27 mouse cellular contexts compared by ENCODE assay signal in genomic region chr17:56988441-56988840, GRCm38 (mm10). TPM values are rescaled to one million over a fixed set of nuclear protein-coding genes. Genes with fewer than 3 reads are reported as not detected.
DNase-seq lines count a peak whose midpoint lies in the region; ATAC-seq and TF ChIP-seq lines count a peak whose summit lies in the region.
"Had no signal": no experiment of that assay in that cellular context is flagged by ENCODE, and none has a peak within 500 bp of the region (broad histone marks: within the 10 kb centered on the region; RNA-seq: fewer than 3 reads in every experiment).

No protein-coding gene starts in this region.

- DNase-seq in forebrain, embryonic 11.5 days (ENCODE audit: low spot score) = peak; percentile 43
- no peak for DNase-seq in forebrain, embryonic 14.5 days (ENCODE audit: low spot score)
- no peak for DNase-seq in layer of hippocampus, adult 2 months (ENCODE audit: low spot score in 2 of 2)
- no peak for DNase-seq in layer of hippocampus, adult 8-10 months (ENCODE audit: low spot score in 2 of 2)
- DNase-seq in urinary bladder, adult 2 months (ENCODE audit: low spot score) = peak; percentile 9
- DNase-seq in urinary bladder, postnatal 14 days (ENCODE audit: low spot score) = no peak
- DNase-seq in kidney, postnatal 36 days = no peak
- DNase-seq: adrenal gland, adult 2 months; cerebellum, adult 18-20 months; embryo, embryonic 11 days; layer of hippocampus, adult 9-11 months; lung, postnatal 36 days; thymus, postnatal 4 days had no signal

- peaks cover 5% of the 10 kb centered on the region; the same call in 1 of the 2 replicates for H3K36me3 ChIP-seq in forebrain, embryonic 11.5 days (ENCODE audit: control insufficient read depth, insufficient read depth, low read length)
- H3K36me3 ChIP-seq in forebrain, embryonic 14.5 days (ENCODE audit: control insufficient read depth, insufficient read depth, low read length) = peaks cover 18% of the 10 kb centered on the region

- H3K4me1 ChIP-seq in forebrain, embryonic 11.5 days (replicated peaks; ENCODE audit: control insufficient read depth, insufficient read depth, low read length) = peaks cover 4% of the 10 kb centered on the region
- peaks cover 7% of the 10 kb centered on the region for H3K4me1 ChIP-seq in forebrain, embryonic 14.5 days (ENCODE audit: control insufficient read depth, insufficient read depth, low read length)

- no peak for ATAC-seq in forebrain, embryonic 11.5 days (replicated peaks; ENCODE audit: low FRiP score)
- no peak for ATAC-seq in forebrain, embryonic 14.5 days

- no peak overlapping the region for H3K4me3 ChIP-seq in forebrain, embryonic 11.5 days (ENCODE audit: low read depth, low read length)
- no peak overlapping the region for H3K4me3 ChIP-seq in forebrain, embryonic 14.5 days (ENCODE audit: low read depth, low read length)
- no peak overlapping the region for H3K4me3 ChIP-seq in layer of hippocampus, adult 2 months
- H3K4me3 ChIP-seq: neural tube, embryonic 12.5 days had no signal

- 86% methylated on average over 7 of the region's 7 CpGs for WGBS in forebrain, embryonic 11.5 days
- WGBS in forebrain, embryonic 14.5 days = 90% methylated on average over 7 of the region's 7 CpGs

- H3K4me2 ChIP-seq in forebrain, embryonic 11.5 days (ENCODE audit: low read depth, low read length, severe bottlenecking) = no peak overlapping the region
- H3K4me2 ChIP-seq in forebrain, embryonic 14.5 days (ENCODE audit: low read length) = no peak overlapping the region

- H3K27me3 ChIP-seq in forebrain, embryonic 11.5 days (ENCODE audit: control insufficient read depth, insufficient read depth, low read length) = no peaks in the 10 kb centered on the region
- H3K27me3 ChIP-seq in forebrain, embryonic 14.5 days (replicated peaks; ENCODE audit: control insufficient read depth, insufficient read depth, low read length) = no peaks in the 10 kb centered on the region
- H3K27me3 ChIP-seq: embryonic facial prominence, embryonic 15.5 days; heart, embryonic 15.5 days; limb, embryonic 12.5 days; liver, embryonic 15.5 days; neural tube, embryonic 12.5 days had no signal

- peak; percentile 34; the same call in 1 of the 2 replicates for TF ChIP-seq CTCF in layer of hippocampus, adult 2 months (conservative IDR thresholded peaks at IDR 0.05)

- H3K9me3 ChIP-seq in forebrain, embryonic 11.5 days (ENCODE audit: control insufficient read depth, low read length) = no peaks in the 10 kb centered on the region
- no peaks in the 10 kb centered on the region for H3K9me3 ChIP-seq in forebrain, embryonic 14.5 days (replicated peaks; ENCODE audit: control insufficient read depth, low read length)
- H3K9me3 ChIP-seq: embryonic facial prominence, embryonic 15.5 days; forebrain, embryonic 10.5 days; heart, embryonic 15.5 days; limb, embryonic 12.5 days; liver, embryonic 15.5 days; neural tube, embryonic 12.5 days had no signal

- no peak overlapping the region for H3K27ac ChIP-seq in forebrain, embryonic 11.5 days (ENCODE audit: low read depth, low read length)
- H3K27ac ChIP-seq in forebrain, embryonic 14.5 days (ENCODE audit: low read depth, low read length) = no peak overlapping the region
- no peak overlapping the region for H3K27ac ChIP-seq in layer of hippocampus, adult 2 months
- H3K27ac ChIP-seq: embryonic facial prominence, embryonic 15.5 days; heart, embryonic 15.5 days; limb, embryonic 12.5 days; liver, embryonic 15.5 days; neural tube, embryonic 12.5 days had no signal

- no peak overlapping the region for H3K9ac ChIP-seq in forebrain, embryonic 11.5 days (ENCODE audit: low read length)
- H3K9ac ChIP-seq in forebrain, embryonic 14.5 days (ENCODE audit: low read length) = no peak overlapping the region
- H3K9ac ChIP-seq: embryonic facial prominence, embryonic 15.5 days; heart, embryonic 15.5 days; limb, embryonic 12.5 days; liver, embryonic 15.5 days had no signal

RNA-seq across cellular contexts. Expression of gene Clpp, which starts 1.7 kb away (rescaled TPM):
- polyA plus RNA-seq in forebrain, embryonic 11.5 days (2014; fragmentation: Nextera tagmentation; extraction: Ambion mirVana) = 151 and 166 TPM in 2 replicates
- 173 and 209 TPM in 2 replicates for polyA plus RNA-seq in forebrain, embryonic 14.5 days (2014; fragmentation: Nextera tagmentation; extraction: Ambion mirVana)
- 10 to 100 TPM; 70.3 to 71.1 TPM for total RNA-seq in layer of hippocampus, adult 2 months (2021)
- 10 to 100 TPM; 60.9 to 70.6 (median 66.6) TPM for total RNA-seq in layer of hippocampus, adult 8-10 months (2022)
- 93.9 and 105 TPM in 2 replicates for polyA plus RNA-seq in urinary bladder, adult 2 months (2012; rRNA removed)

RNA-seq across cellular contexts. Expression of gene Acer1, which starts 6.5 kb away (rescaled TPM):
- not detected in 2 replicates for polyA plus RNA-seq in forebrain, embryonic 11.5 days (2014; fragmentation: Nextera tagmentation; extraction: Ambion mirVana)
- polyA plus RNA-seq in forebrain, embryonic 14.5 days (2014; fragmentation: Nextera tagmentation; extraction: Ambion mirVana) = not detected in 2 replicates
- not detected for total RNA-seq in layer of hippocampus, adult 2 months (2021)
- not detected for total RNA-seq in layer of hippocampus, adult 8-10 months (2022)
- 0.12 and 0.17 TPM in 2 replicates for polyA plus RNA-seq in urinary bladder, adult 2 months (2012; rRNA removed)
- total RNA-seq: gastrocnemius, postnatal 4 days; left cerebral cortex, adult 8-10 months; monocyte, adult 5-6 weeks had no signal
- polyA plus RNA-seq: brain, embryonic 14.5 days; forebrain, embryonic 10.5 days; hindbrain, embryonic 11.5 days; kidney, embryonic 16.5 days; limb, embryonic 12.5 days; liver, embryonic 15.5 days; neural tube, embryonic 12.5 days; testis, adult 2 months had no signal

RNA-seq across cellular contexts. Expression of gene Alkbh7, which starts 8.7 kb away (rescaled TPM):
- polyA plus RNA-seq in forebrain, embryonic 11.5 days (2014; fragmentation: Nextera tagmentation; extraction: Ambion mirVana) = 29.3 and 34.8 TPM in 2 replicates
- 41.9 and 44.8 TPM in 2 replicates for polyA plus RNA-seq in forebrain, embryonic 14.5 days (2014; fragmentation: Nextera tagmentation; extraction: Ambion mirVana)
- total RNA-seq in layer of hippocampus, adult 2 months (2021) = 10 to 100 TPM; 23.9 to 24.0 TPM
- total RNA-seq in layer of hippocampus, adult 8-10 months (2022) = 10 to 100 TPM; 24.3 to 29.5 (median 25.4) TPM
- polyA plus RNA-seq in urinary bladder, adult 2 months (2012; rRNA removed) = 18.1 and 20.6 TPM in 2 replicates

RNA-seq across cellular contexts. Expression of gene Pspn, which starts 11.4 kb away (rescaled TPM):
- polyA plus RNA-seq in forebrain, embryonic 11.5 days (2014; fragmentation: Nextera tagmentation; extraction: Ambion mirVana) = 0.76 TPM in 1 of 2 replicates, not detected in the other
- polyA plus RNA-seq in forebrain, embryonic 14.5 days (2014; fragmentation: Nextera tagmentation; extraction: Ambion mirVana) = 0.70 TPM in 2 replicates
- total RNA-seq in layer of hippocampus, adult 2 months (2021) = not detected
- total RNA-seq in layer of hippocampus, adult 8-10 months (2022) = under 1 TPM in 1 of 4 experiments, not detected in 3; 0.82 TPM
- polyA plus RNA-seq in urinary bladder, adult 2 months (2012; rRNA removed) = not detected in 2 replicates
- total RNA-seq: adrenal gland, adult 2 months; gastrocnemius, postnatal 4 days; left cerebral cortex, adult 8-10 months; monocyte, adult 5-6 weeks had no signal
- polyA plus RNA-seq: embryonic facial prominence, embryonic 15.5 days; heart, embryonic 15.5 days; hindbrain, embryonic 11.5 days; intestine, embryonic 14.5 days; limb, embryonic 12.5 days; liver, embryonic 15.5 days; neural tube, embryonic 12.5 days; testis, adult 2 months had no signal

RNA-seq across cellular contexts. Expression of gene Gtf2f1, which starts 22.6 kb away (rescaled TPM):
- polyA plus RNA-seq in forebrain, embryonic 11.5 days (2014; fragmentation: Nextera tagmentation; extraction: Ambion mirVana) = 77.3 and 82.7 TPM in 2 replicates
- polyA plus RNA-seq in forebrain, embryonic 14.5 days (2014; fragmentation: Nextera tagmentation; extraction: Ambion mirVana) = 70.7 and 78.9 TPM in 2 replicates
- 10 to 100 TPM; 61.2 to 63.2 TPM for total RNA-seq in layer of hippocampus, adult 2 months (2021)
- total RNA-seq in layer of hippocampus, adult 8-10 months (2022) = 10 to 100 TPM; 57.0 to 64.0 (median 61.5) TPM
- polyA plus RNA-seq in urinary bladder, adult 2 months (2012; rRNA removed) = 41.2 and 47.4 TPM in 2 replicates

Comparison
In these comparisons a context has a peak if more than half of its experiments do, and no peak if none do; other contexts are left out.
1. DNase-seq: peak in forebrain, embryonic 11.5 days (single experiment) and urinary bladder, adult 2 months (single experiment); none in forebrain, embryonic 14.5 days (single experiment), layer of hippocampus, adult 2 months (0 of 2), layer of hippocampus, adult 8-10 months (0 of 2), urinary bladder, postnatal 14 days (single experiment) and kidney, postnatal 36 days (0 of 2).